Mouse (Mus musculus): ENCODE measurements around the gene Nrip2.

GRCm38 (mm10) chr6:128376371-128377085 lies 22.6 kb upstream of the Nrip2 start:
- no peak for TF ChIP-seq CTCF (conservative IDR thresholded peaks at IDR 0.05; ENCODE audit: low read length)
- TF ChIP-seq NANOG (IDR thresholded peaks at IDR 0.05; ENCODE audit: borderline replicate concordance, low read length), result no peak

Data from E14TG2a.4 (cell line).